Mouse (Mus musculus) testis, adult 2 months (tissue): ENCODE results near the gene Btbd11.

Source experiments
- CTCF ChIP-seq: fragments of 200-500 bp; IDR thresholded peaks from 2 replicates; pipeline ENCODE4 v1.5.1; 2012; ENCODE audit warnings: low read depth, mild to moderate bottlenecking, inconsistent platforms, low read length, moderate library complexity; ENCODE audit not compliant: control insufficient read depth, insufficient read depth, insufficient replicate concordance
- POLR2A ChIP-seq: fragments of 200-500 bp; IDR thresholded peaks from 2 replicates; pipeline ENCODE4 v1.6.1; 2012; ENCODE audit warnings: low read depth, mild to moderate bottlenecking, inconsistent platforms, low read length, moderate library complexity; ENCODE audit not compliant: control insufficient read depth

DNA sequence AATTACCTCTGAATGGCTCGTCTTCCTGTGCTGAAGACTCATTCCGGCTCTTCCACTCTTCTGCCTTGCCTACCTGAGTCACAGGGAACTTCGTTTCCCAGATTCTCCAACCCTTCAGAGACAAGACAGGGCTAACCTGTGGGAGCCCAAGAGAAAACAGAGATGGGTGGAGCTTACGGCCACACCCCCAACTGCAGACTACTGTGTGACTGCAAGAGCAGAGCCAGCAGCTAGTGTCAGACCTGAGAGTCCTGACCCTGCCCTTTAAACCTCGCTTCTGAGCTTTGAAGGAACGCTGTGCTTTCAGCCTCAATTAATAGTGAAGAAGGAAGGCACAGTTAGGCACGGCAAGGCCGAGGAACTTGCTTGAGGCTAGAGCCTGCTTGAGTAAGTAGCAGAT is 7.6 kb upstream of the Btbd11 start:
- TF ChIP-seq CTCF (no peak), POLR2A (no peak)
